Mouse (Mus musculus): ENCODE results near the gene Wdr34. TPM values are rescaled to one million over a fixed set of nuclear protein-coding genes. Genes with fewer than 3 reads are reported as not detected.

Gene Wdr34
- polyA plus RNA-seq, 1 experiment from 2014 or later = 17.5 TPM

GRCm38 (mm10) chr2:30032957-30033356 is 15.7 kb downstream of the Wdr34 start:
- Histone ChIP-seq H3K27me3 (ENCODE audit: control insufficient read depth, insufficient read depth, low read length) (no peaks in the 10 kb centered on the region), H3K4me2 (no peak overlapping the region), H3K4me3 (ENCODE audit: low read depth, low read length) (no peak overlapping the region), H3K9ac (ENCODE audit: low read depth, low read length) (no peak overlapping the region), H3K9me3 (replicated peaks; ENCODE audit: control insufficient read depth, low read length) (no peaks in the 10 kb centered on the region), H3K36me3 (ENCODE audit: control insufficient read depth, insufficient read depth, low read length) (peaks cover 36% of the 10 kb centered on the region), H3K27ac (ENCODE audit: low read depth, low read length) (no peak overlapping the region), H3K4me1 (ENCODE audit: control insufficient read depth, insufficient read depth, low read length) (no peaks in the 10 kb centered on the region)
- ATAC-seq (replicated peaks; ENCODE audit: insufficient number of reproducible peaks, low FRiP score, low TSS enrichment) = no peak
- WGBS (ENCODE audit: insufficient replicate concordance) = 62% methylated on average over 6 of the region's 6 CpGs

GRCm38 (mm10) chr2:30032244-30032846 is 16.3 kb downstream of the Wdr34 start:
- no peaks in the 10 kb centered on the region for H3K4me1 ChIP-seq (ENCODE audit: control insufficient read depth, insufficient read depth, low read length)
- H3K4me2 ChIP-seq = no peak overlapping the region
- H3K4me3 ChIP-seq (ENCODE audit: low read depth, low read length) = no peak overlapping the region
- no peak overlapping the region for H3K9ac ChIP-seq (ENCODE audit: low read depth, low read length)
- no peak overlapping the region for H3K27ac ChIP-seq (ENCODE audit: low read depth, low read length)
- no peaks in the 10 kb centered on the region for H3K9me3 ChIP-seq (replicated peaks; ENCODE audit: control insufficient read depth, low read length)
- H3K36me3 ChIP-seq (ENCODE audit: control insufficient read depth, insufficient read depth, low read length) = peaks cover 42% of the 10 kb centered on the region
- H3K27me3 ChIP-seq (ENCODE audit: control insufficient read depth, insufficient read depth, low read length) = no peaks in the 10 kb centered on the region
- 63% methylated on average over 11 of the region's 11 CpGs for WGBS (ENCODE audit: insufficient replicate concordance)
- ATAC-seq (replicated peaks; ENCODE audit: insufficient number of reproducible peaks, low FRiP score, low TSS enrichment) = no peak

- 88% methylated on average over 5 of the region's 5 CpGs for WGBS (ENCODE audit: insufficient replicate concordance)
- Histone ChIP-seq H3K27me3 (ENCODE audit: control insufficient read depth, insufficient read depth, low read length) (no peaks in the 10 kb centered on the region), H3K9me3 (replicated peaks; ENCODE audit: control insufficient read depth, low read length) (no peaks in the 10 kb centered on the region)
Observed at GRCm38 (mm10) chr2:30026997-30027396, 21.7 kb downstream of the Wdr34 start.

GRCm38 (mm10) chr2:30025454-30025853 is 23.2 kb downstream of the Wdr34 start:
- 83% methylated on average over 4 of the region's 4 CpGs for WGBS (ENCODE audit: insufficient replicate concordance)
- Histone ChIP-seq H3K36me3 (ENCODE audit: control insufficient read depth, insufficient read depth, low read length) (peaks cover 86% of the 10 kb centered on the region), H3K4me2 (no peak overlapping the region), H3K4me3 (ENCODE audit: low read depth, low read length) (no peak overlapping the region), H3K4me1 (ENCODE audit: control insufficient read depth, insufficient read depth, low read length) (no peaks in the 10 kb centered on the region), H3K9ac (ENCODE audit: low read depth, low read length) (no peak overlapping the region), H3K9me3 (replicated peaks; ENCODE audit: control insufficient read depth, low read length) (no peaks in the 10 kb centered on the region), H3K27me3 (ENCODE audit: control insufficient read depth, insufficient read depth, low read length) (no peaks in the 10 kb centered on the region), H3K27ac (ENCODE audit: low read depth, low read length) (no peak overlapping the region)
- no peak for ATAC-seq (replicated peaks; ENCODE audit: insufficient number of reproducible peaks, low FRiP score, low TSS enrichment)

More at GRCm38 (mm10) chr2:30026997-30027396, 21.7 kb downstream of the Wdr34 start:
- no peak overlapping the region for H3K9ac ChIP-seq (ENCODE audit: low read depth, low read length)
- H3K4me1 ChIP-seq (ENCODE audit: control insufficient read depth, insufficient read depth, low read length) = no peaks in the 10 kb centered on the region
- H3K27ac ChIP-seq (ENCODE audit: low read depth, low read length) = no peak overlapping the region
- no peak overlapping the region for H3K4me2 ChIP-seq
- ATAC-seq (replicated peaks; ENCODE audit: insufficient number of reproducible peaks, low FRiP score, low TSS enrichment) = no peak
- H3K36me3 ChIP-seq (ENCODE audit: control insufficient read depth, insufficient read depth, low read length) = peaks cover 83% of the 10 kb centered on the region
- H3K4me3 ChIP-seq (ENCODE audit: low read depth, low read length) = no peak overlapping the region

GRCm38 (mm10) chr2:30014326-30014966 is 34.2 kb downstream of the Wdr34 start:
- Histone ChIP-seq H3K36me3 (ENCODE audit: control insufficient read depth, insufficient read depth, low read length) (peaks cover 79% of the 10 kb centered on the region), H3K4me3 (ENCODE audit: low read depth, low read length) (no peak overlapping the region), H3K9ac (ENCODE audit: low read depth, low read length) (no peak overlapping the region), H3K27ac (ENCODE audit: low read depth, low read length) (no peak overlapping the region), H3K9me3 (replicated peaks; ENCODE audit: control insufficient read depth, low read length) (no peaks in the 10 kb centered on the region), H3K4me2 (no peak overlapping the region), H3K27me3 (ENCODE audit: control insufficient read depth, insufficient read depth, low read length) (no peaks in the 10 kb centered on the region), H3K4me1 (ENCODE audit: control insufficient read depth, insufficient read depth, low read length) (no peaks in the 10 kb centered on the region)
- 83% methylated on average over 11 of the region's 11 CpGs for WGBS (ENCODE audit: insufficient replicate concordance)
- no peak for ATAC-seq (replicated peaks; ENCODE audit: insufficient number of reproducible peaks, low FRiP score, low TSS enrichment)

GRCm38 (mm10) chr2:30010840-30011281 is 37.8 kb downstream of the Wdr34 start:
- H3K27me3 ChIP-seq (ENCODE audit: control insufficient read depth, insufficient read depth, low read length) = no peaks in the 10 kb centered on the region
- H3K4me3 ChIP-seq (ENCODE audit: low read depth, low read length) = no peak overlapping the region
- H3K27ac ChIP-seq (ENCODE audit: low read depth, low read length) = no peak overlapping the region
- H3K36me3 ChIP-seq (ENCODE audit: control insufficient read depth, insufficient read depth, low read length) = peaks cover 79% of the 10 kb centered on the region
- no peak overlapping the region for H3K9ac ChIP-seq (ENCODE audit: low read depth, low read length)
- WGBS (ENCODE audit: insufficient replicate concordance) = 89% methylated on average over 8 of the region's 8 CpGs
- ATAC-seq (replicated peaks; ENCODE audit: insufficient number of reproducible peaks, low FRiP score, low TSS enrichment) = no peak
- no peak overlapping the region for H3K4me2 ChIP-seq
- no peaks in the 10 kb centered on the region for H3K9me3 ChIP-seq (replicated peaks; ENCODE audit: control insufficient read depth, low read length)
- H3K4me1 ChIP-seq (ENCODE audit: control insufficient read depth, insufficient read depth, low read length) = no peaks in the 10 kb centered on the region

GRCm38 (mm10) chr2:30009101-30009500 is 39.6 kb downstream of the Wdr34 start:
- WGBS (ENCODE audit: insufficient replicate concordance) = 69% methylated on average over 1 of the region's 1 CpGs
- Histone ChIP-seq H3K9ac (ENCODE audit: low read depth, low read length) (no peak overlapping the region), H3K4me3 (ENCODE audit: low read depth, low read length) (no peak overlapping the region), H3K4me2 (no peak overlapping the region), H3K27me3 (ENCODE audit: control insufficient read depth, insufficient read depth, low read length) (no peaks in the 10 kb centered on the region), H3K9me3 (replicated peaks; ENCODE audit: control insufficient read depth, low read length) (no peaks in the 10 kb centered on the region), H3K4me1 (ENCODE audit: control insufficient read depth, insufficient read depth, low read length) (no peaks in the 10 kb centered on the region), H3K36me3 (ENCODE audit: control insufficient read depth, insufficient read depth, low read length) (peaks cover 74% of the 10 kb centered on the region), H3K27ac (ENCODE audit: low read depth, low read length) (no peak overlapping the region)
- ATAC-seq (replicated peaks; ENCODE audit: insufficient number of reproducible peaks, low FRiP score, low TSS enrichment) = no peak

GRCm38 (mm10) chr2:29991962-29992361 is 56.7 kb downstream of the Wdr34 start:
- Histone ChIP-seq H3K36me3 (ENCODE audit: control insufficient read depth, insufficient read depth, low read length) (peaks cover 68% of the 10 kb centered on the region), H3K4me2 (no peak overlapping the region), H3K27ac (ENCODE audit: low read depth, low read length) (no peak overlapping the region), H3K4me1 (ENCODE audit: control insufficient read depth, insufficient read depth, low read length) (no peaks in the 10 kb centered on the region), H3K9me3 (replicated peaks; ENCODE audit: control insufficient read depth, low read length) (no peaks in the 10 kb centered on the region), H3K27me3 (ENCODE audit: control insufficient read depth, insufficient read depth, low read length) (no peaks in the 10 kb centered on the region), H3K9ac (ENCODE audit: low read depth, low read length) (no peak overlapping the region), H3K4me3 (ENCODE audit: low read depth, low read length) (no peak overlapping the region)
- no peak for ATAC-seq (replicated peaks; ENCODE audit: insufficient number of reproducible peaks, low FRiP score, low TSS enrichment)
- WGBS (ENCODE audit: insufficient replicate concordance) = 55% methylated on average over 2 of the region's 2 CpGs
